Mouse (Mus musculus): ENCODE data around the gene Ttc23.

DNA sequence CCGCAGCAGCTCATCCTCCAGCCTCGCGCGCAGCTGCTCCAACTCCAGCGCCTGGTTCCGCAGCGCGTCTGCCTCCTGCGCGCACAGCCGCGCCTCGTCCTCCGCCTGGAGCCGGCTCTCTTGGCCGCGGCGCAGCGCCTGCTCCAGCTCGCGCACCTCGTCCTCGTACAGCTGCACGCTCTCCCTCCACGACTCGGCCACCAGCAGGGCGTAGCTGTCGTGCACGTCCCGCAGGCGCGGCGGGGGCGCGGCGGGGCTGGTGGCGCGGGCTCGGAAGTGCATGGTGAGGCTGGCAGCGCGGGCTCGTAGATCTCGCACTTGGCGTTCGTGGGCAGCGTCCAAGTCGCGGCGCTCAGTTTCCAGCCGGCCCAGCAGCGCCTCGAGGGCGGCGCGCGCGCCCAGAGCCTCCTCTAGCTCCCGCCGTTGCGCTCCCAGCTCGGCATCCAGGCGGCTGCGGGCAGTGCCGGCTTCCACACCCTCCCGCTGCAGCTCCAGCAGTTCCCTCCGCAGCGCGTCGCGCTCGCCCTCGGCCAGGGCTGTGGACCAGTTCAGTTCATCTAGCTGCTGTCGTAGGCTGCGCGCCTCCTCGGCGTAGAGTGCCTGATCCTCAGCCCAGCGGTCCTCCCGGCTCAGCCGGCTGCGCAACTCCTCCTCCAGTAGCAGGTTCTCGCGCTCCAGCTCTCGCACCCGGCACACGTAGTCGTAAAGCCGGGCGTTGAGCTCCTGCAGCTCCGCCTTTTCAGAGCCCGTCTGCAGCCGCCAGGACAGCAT is 111.8 kb downstream of the Ttc23 start:
- TF ChIP-seq MYOD1 (IDR thresholded peaks at IDR 0.05; ENCODE audit: control insufficient read depth in 1 of 3, insufficient read length in 2 of 3, low read depth in 2 of 3), result peak in 2 of 3 experiments; percentile 30 to 40
- TF ChIP-seq POLR2A (IDR thresholded peaks at IDR 0.05; ENCODE audit: insufficient read length, low read depth), result no peak
- no peak for TF ChIP-seq E2F4 (IDR thresholded peaks at IDR 0.05; ENCODE audit: insufficient read depth)
- no peak for TF ChIP-seq TCF3 (IDR thresholded peaks at IDR 0.05; ENCODE audit: insufficient read length, low read depth)
- TF ChIP-seq MAX (IDR thresholded peaks at IDR 0.05; ENCODE audit: low read depth), result no peak
- TF ChIP-seq USF1 (IDR thresholded peaks at IDR 0.05; ENCODE audit: low read depth), result no peak
- no peak for TF ChIP-seq TCF12 (IDR thresholded peaks at IDR 0.05; ENCODE audit: insufficient read depth, poor library complexity, severe bottlenecking)
- no peak for TF ChIP-seq POLR2AphosphoS2 (IDR thresholded peaks at IDR 0.05; ENCODE audit: insufficient read length, low read depth)
- no peak for TF ChIP-seq SRF (IDR thresholded peaks at IDR 0.05; ENCODE audit: control insufficient read depth, insufficient read length, low read depth)
- peak in 2 of 3 experiments; percentile 53 to 68 for TF ChIP-seq MYOG (IDR thresholded peaks at IDR 0.05; ENCODE audit: control insufficient read depth in 1 of 3, insufficient read depth in 1 of 3, insufficient read length in 2 of 3, low read depth in 2 of 3)
- TF ChIP-seq CEBPB (IDR thresholded peaks at IDR 0.05; ENCODE audit: insufficient read depth, poor library complexity, severe bottlenecking), result no peak
- no peak for TF ChIP-seq REST (IDR thresholded peaks at IDR 0.05; ENCODE audit: insufficient read depth, insufficient read length)

All from myocyte (in vitro differentiated cells).